Mouse (Mus musculus): ENCODE data around the gene Hoxd10. TPM values are rescaled to one million over a fixed set of nuclear protein-coding genes. Genes with fewer than 3 reads are reported as not detected.
A peak's percentile ranks its signal among the peaks of the same experiment; 100 is the strongest.

Hoxd10 gene
- polyA plus RNA-seq, 1 experiment from 2014 or later: not detected

- Histone ChIP-seq H3K4me3 (no peak overlapping the region), H3K36me3 (no peaks in the 10 kb centered on the region), H3K27me3 (ENCODE audit: low read depth, poor library complexity, severe bottlenecking) (peaks cover 100% of the 10 kb centered on the region), H3K4me1 (peaks cover 14% of the 10 kb centered on the region), H3K9me3 (replicated peaks) (no peaks in the 10 kb centered on the region), H3K27ac (replicated peaks) (no peak overlapping the region)
- DNase-seq (ENCODE audit: low spot score): no peak
- WGBS: under 1% methylated on average over 23 of the region's 23 CpGs
Measured at GRCm38 (mm10) chr2:74679980-74680379, 11.7 kb upstream of the Hoxd10 start.

GRCm38 (mm10) chr2:74680561-74681398 lies 10.9 kb upstream of the Hoxd10 start:
- Histone ChIP-seq H3K9me3 (replicated peaks) (no peaks in the 10 kb centered on the region), H3K27ac (replicated peaks) (no peak overlapping the region), H3K27me3 (ENCODE audit: low read depth, poor library complexity, severe bottlenecking) (peaks cover 100% of the 10 kb centered on the region), H3K4me3 (no peak overlapping the region), H3K36me3 (no peaks in the 10 kb centered on the region), H3K4me1 (peaks cover 14% of the 10 kb centered on the region)
- DNase-seq (ENCODE audit: low spot score): peak; percentile 39
- under 1% methylated on average over 21 of the region's 21 CpGs for WGBS

DNA sequence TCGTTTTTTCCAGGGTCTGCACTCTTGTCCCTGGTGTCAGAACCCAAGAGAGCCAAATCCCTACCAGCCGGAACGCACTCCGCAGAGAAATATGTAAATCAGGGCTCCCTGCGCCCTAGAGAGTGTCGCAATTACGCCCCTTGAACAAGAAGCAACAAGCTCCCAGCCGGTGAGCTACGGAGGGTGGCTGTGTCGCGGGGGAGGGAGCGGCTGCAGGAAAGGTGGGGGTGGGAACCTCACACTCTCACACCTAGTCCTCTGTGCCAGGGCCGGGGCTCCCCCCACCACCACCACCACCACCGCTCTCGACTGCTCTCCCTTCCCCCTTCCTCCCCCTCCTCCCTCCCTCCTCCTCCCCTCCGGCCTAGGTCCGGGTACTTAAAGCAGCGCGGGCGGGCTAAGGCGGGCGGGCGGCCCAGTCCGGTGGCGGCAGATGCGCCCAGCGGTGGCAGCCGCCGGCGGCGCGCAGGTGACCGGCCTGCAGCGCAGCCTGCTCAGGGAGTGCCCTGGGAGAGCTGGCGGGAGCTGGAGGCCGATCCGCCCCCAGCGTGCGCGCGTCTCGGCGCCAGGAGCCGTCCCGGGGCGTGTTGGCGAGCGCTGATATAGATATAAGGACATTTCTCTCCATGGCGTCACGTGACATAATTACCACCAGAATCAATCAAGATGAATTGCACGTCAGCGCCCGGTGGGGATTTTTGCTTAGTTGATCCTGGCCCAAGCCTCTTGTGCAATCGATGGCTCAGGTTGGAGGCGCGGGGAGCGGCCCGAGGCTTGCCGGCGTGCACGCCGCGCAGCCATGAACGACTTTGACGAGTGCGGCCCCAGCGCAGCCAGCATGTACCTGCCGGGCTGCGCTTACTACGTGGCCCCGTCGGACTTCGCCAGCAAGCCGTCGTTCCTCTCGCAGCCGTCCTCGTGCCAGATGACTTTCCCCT lies 9.9 kb upstream of the Hoxd10 start:
- Histone ChIP-seq H3K4me1 (peaks cover 14% of the 10 kb centered on the region), H3K27ac (replicated peaks) (no peak overlapping the region), H3K36me3 (no peaks in the 10 kb centered on the region), H3K27me3 (ENCODE audit: low read depth, poor library complexity, severe bottlenecking) (peaks cover 100% of the 10 kb centered on the region), H3K9me3 (replicated peaks) (no peaks in the 10 kb centered on the region), H3K4me3 (peak overlapping the region; percentile 23)
- WGBS: under 1% methylated on average over 75 of the region's 78 CpGs
- peak; percentile 56 for DNase-seq (ENCODE audit: low spot score)

- Histone ChIP-seq H3K4me3 (peak overlapping the region; percentile 23; the same call in 1 of the 2 replicates), H3K4me1 (peaks cover 14% of the 10 kb centered on the region), H3K27me3 (ENCODE audit: low read depth, poor library complexity, severe bottlenecking) (peaks cover 100% of the 10 kb centered on the region), H3K27ac (replicated peaks) (no peak overlapping the region), H3K9me3 (replicated peaks) (no peaks in the 10 kb centered on the region), H3K36me3 (no peaks in the 10 kb centered on the region)
- whole genome bisulfite sequencing: under 1% methylated on average over 51 of the region's 51 CpGs
- peak; percentile 54 for DNase-seq (ENCODE audit: low spot score)
Measured at GRCm38 (mm10) chr2:74682796-74683195, 8.9 kb upstream of the Hoxd10 start.

GRCm38 (mm10) chr2:74683471-74683951 lies 8.2 kb upstream of the Hoxd10 start:
- Histone ChIP-seq H3K27me3 (ENCODE audit: low read depth, poor library complexity, severe bottlenecking) (peaks cover 100% of the 10 kb centered on the region), H3K4me3 (no peak overlapping the region), H3K4me1 (peaks cover 14% of the 10 kb centered on the region), H3K27ac (replicated peaks) (no peak overlapping the region), H3K9me3 (replicated peaks) (no peaks in the 10 kb centered on the region), H3K36me3 (no peaks in the 10 kb centered on the region)
- DNase-seq (ENCODE audit: low spot score): peak; percentile 62
- under 1% methylated on average over 18 of the region's 18 CpGs for WGBS

- peaks cover 100% of the 10 kb centered on the region for H3K27me3 ChIP-seq (ENCODE audit: low read depth, poor library complexity, severe bottlenecking)
- WGBS: 2% methylated on average over 12 of the region's 12 CpGs
- DNase-seq (ENCODE audit: low spot score): peak; percentile 40
- peaks cover 14% of the 10 kb centered on the region for H3K4me1 ChIP-seq
- H3K27ac ChIP-seq (replicated peaks): no peak overlapping the region
- no peaks in the 10 kb centered on the region for H3K9me3 ChIP-seq (replicated peaks)
- no peak overlapping the region for H3K4me3 ChIP-seq
- H3K36me3 ChIP-seq: no peaks in the 10 kb centered on the region
Measured at GRCm38 (mm10) chr2:74684106-74684505, 7.6 kb upstream of the Hoxd10 start.

- no peaks in the 10 kb centered on the region for H3K36me3 ChIP-seq
- no peaks in the 10 kb centered on the region for H3K9me3 ChIP-seq (replicated peaks)
- H3K4me3 ChIP-seq: no peak overlapping the region
- peaks cover 14% of the 10 kb centered on the region for H3K4me1 ChIP-seq
- DNase-seq (ENCODE audit: low spot score): peak; percentile 23
- 11% methylated on average over 4 of the region's 4 CpGs for WGBS
- H3K27ac ChIP-seq (replicated peaks): no peak overlapping the region
- H3K27me3 ChIP-seq (ENCODE audit: low read depth, poor library complexity, severe bottlenecking): peaks cover 100% of the 10 kb centered on the region
Measured at GRCm38 (mm10) chr2:74685059-74685603, 6.6 kb upstream of the Hoxd10 start.

DNA sequence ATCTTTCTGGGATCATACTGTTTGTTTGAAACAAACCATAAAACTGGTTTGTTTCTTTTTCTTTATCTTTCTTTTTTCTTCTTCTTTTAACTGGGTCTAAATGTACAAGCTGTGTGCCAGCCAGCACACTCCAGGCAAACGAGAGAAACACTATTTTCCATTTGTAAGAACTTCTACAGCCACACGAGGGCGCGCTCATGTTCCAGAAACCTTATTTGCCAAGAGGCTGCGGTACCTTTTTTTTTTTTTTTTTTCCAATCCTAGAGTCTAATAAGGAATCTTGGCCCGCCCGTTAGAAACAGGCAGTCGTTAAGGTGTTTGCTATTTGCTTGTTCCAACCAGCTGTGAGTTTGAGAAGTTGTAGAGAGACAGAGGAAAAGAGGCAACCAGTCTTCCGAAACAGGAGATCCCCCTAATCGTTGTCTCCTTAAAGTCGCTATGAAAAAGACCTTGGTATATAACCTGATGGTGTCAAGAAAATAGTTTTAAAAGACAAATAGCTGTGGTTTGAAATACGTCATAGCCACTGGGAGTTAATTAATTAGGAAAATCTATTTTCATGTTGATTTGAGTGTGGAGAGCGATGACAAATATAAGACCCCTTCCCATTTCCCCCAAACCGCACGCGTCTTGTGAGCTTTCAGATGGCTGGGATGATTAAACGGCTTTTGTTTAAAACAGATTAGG lies 5.3 kb upstream of the Hoxd10 start:
- Histone ChIP-seq H3K9me3 (replicated peaks) (no peaks in the 10 kb centered on the region), H3K27me3 (ENCODE audit: low read depth, poor library complexity, severe bottlenecking) (peaks cover 100% of the 10 kb centered on the region), H3K4me3 (no peak overlapping the region), H3K4me1 (peaks cover 20% of the 10 kb centered on the region), H3K36me3 (no peaks in the 10 kb centered on the region), H3K27ac (replicated peaks) (no peak overlapping the region)
- DNase-seq (ENCODE audit: low spot score): peak; percentile 72
- WGBS: 7% methylated on average over 17 of the region's 17 CpGs

DNA sequence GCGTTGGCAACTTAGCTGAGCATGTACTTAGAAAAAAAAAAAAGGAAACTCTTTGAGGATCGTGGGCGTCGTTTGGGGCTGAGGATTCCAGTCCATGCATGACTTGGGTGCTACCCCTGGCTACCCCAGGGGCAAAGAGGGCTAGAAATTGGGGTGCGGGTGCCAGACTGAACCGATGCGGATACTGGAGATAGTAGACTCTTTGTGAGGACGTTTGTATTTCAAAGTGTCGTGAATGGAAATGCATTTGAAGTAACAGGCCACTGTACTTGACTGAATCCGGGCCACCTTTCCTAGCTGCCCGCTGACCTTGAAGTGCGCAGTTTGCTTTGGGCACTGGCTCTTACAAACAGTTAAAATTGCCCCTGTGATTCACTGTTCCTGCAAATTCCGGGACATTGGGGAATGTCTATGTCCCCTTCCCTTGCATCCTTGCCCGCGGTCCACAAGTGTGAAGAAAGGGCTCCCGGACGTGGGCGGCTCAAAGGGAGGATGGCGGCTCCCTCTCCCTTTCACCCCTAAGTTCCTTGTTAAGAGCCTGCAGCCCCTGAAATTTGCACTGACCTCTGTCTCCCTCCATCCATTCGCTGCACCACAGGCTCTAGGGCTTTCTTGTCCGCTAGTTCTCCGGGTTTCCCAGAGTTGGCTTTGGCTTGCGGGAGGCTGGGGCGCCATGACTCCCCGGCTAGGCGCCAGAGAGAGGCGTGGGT lies 4.6 kb upstream of the Hoxd10 start:
- peak; percentile 49 for DNase-seq (ENCODE audit: low spot score)
- Histone ChIP-seq H3K4me1 (peaks cover 17% of the 10 kb centered on the region), H3K4me3 (no peak overlapping the region), H3K27me3 (ENCODE audit: low read depth, poor library complexity, severe bottlenecking) (peaks cover 100% of the 10 kb centered on the region), H3K9me3 (replicated peaks) (no peaks in the 10 kb centered on the region), H3K36me3 (no peaks in the 10 kb centered on the region), H3K27ac (replicated peaks) (no peak overlapping the region)
- under 1% methylated on average over 27 of the region's 27 CpGs for WGBS

- Histone ChIP-seq H3K9me3 (replicated peaks) (no peaks in the 10 kb centered on the region), H3K4me1 (peaks cover 9% of the 10 kb centered on the region), H3K27ac (replicated peaks) (no peak overlapping the region), H3K27me3 (ENCODE audit: low read depth, poor library complexity, severe bottlenecking) (peaks cover 100% of the 10 kb centered on the region), H3K4me3 (no peak overlapping the region), H3K36me3 (no peaks in the 10 kb centered on the region)
- no peak for DNase-seq (ENCODE audit: low spot score)
- under 1% methylated on average over 31 of the region's 31 CpGs for WGBS
Measured at GRCm38 (mm10) chr2:74687698-74688555, 3.8 kb upstream of the Hoxd10 start.
